Mouse (Mus musculus) left cerebral cortex, postnatal 10 days (tissue): ENCODE measurements around the gene Cxcl12. TPM values are rescaled to one million over a fixed set of nuclear protein-coding genes. Genes with fewer than 3 reads are reported as not detected.
A peak's percentile ranks its signal among the peaks of the same experiment; 100 is the strongest.

Experiments
- DNase-seq, 2 experiments: peaks; one replicate each; pipeline ENCODE4 v3.0.0; 2021 to 2022; ENCODE audit warnings: low spot score in 2 of 2, mixed read lengths in 1 of 2; ENCODE audit errors: extremely low spot score in 1 of 2
- intact Hi-C: fragments of 180-260 bp; cut with DNase I; formaldehyde crosslinking; loops from one replicate; pipeline ENCODE4 v1.15.1; 2025
- total RNA-seq, 2 experiments: library from RNA; stranded (reverse); gene quantifications; 2 replicates each; pipeline ENCODE4 v1.2.3; 2021

The Cxcl12 gene
- 10 to 100 TPM; 36.3 to 43.9 TPM for total RNA-seq

GRCm38 (mm10) chr6:117168321-117169011 lies at the start of gene Cxcl12:
TSS of gene Cxcl12 (plus strand) at chr6:117168535.
- intact Hi-C loops = loop anchor here (5.0 to 10.0 kb wide), 4 partner anchors 204 to 584 kb away; partner anchors contain the start of gene Depp1
- DNase-seq = peak in 1 of 2 experiments; percentile 83

- intact Hi-C loops = no loop called here
- DNase-seq = no peak
Observed at GRCm38 (mm10) chr6:117122074-117122473, 46.3 kb upstream of the Cxcl12 start.

GRCm38 (mm10) chr6:117126356-117126755 lies 42.0 kb upstream of the Cxcl12 start:
- intact Hi-C loops = no loop called here
- DNase-seq = no peak

DNA sequence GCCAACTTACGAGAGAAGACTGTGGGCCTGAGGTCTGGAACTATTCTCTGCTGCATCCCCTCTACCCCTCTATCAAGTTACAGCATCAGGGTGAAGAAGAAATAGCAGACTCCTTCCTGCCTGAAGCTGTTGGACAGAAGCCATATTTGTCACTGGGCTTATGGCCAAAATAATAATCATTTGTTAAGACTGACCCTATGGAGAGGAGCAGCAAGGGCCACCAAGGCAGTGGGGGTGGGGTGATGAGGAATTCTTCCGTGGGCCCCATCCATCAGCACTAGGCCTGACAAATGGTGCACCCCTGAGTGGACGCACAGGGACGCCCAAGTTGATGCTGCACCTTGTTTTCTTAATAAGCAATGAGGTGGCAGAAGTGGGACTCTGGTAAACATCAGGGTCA lies 38.9 kb upstream of the Cxcl12 start:
- intact Hi-C loops = no loop called here
- DNase-seq = no peak

DNA sequence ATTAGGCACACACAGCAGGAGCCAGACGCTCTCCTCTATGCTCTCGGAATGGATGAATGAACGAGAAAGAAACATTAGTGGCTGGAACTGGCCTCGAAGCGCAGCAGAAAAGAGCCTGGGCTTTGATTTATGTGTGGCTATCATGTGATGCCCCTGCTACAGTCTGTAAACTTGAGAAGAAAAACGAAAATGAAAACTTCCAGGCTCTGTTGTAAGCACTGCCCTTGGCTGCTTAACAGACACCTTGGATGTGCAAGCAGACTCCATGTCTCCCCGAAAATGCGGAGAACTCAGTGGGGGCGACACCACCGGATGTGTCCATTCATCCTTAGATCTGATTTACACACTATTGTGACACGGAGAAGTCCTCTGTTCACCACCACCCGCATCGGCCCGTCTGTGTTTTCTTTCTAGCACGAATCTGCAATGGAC lies 37.6 kb upstream of the Cxcl12 start:
- no peak for DNase-seq
- intact Hi-C loops = no loop called here

DNA sequence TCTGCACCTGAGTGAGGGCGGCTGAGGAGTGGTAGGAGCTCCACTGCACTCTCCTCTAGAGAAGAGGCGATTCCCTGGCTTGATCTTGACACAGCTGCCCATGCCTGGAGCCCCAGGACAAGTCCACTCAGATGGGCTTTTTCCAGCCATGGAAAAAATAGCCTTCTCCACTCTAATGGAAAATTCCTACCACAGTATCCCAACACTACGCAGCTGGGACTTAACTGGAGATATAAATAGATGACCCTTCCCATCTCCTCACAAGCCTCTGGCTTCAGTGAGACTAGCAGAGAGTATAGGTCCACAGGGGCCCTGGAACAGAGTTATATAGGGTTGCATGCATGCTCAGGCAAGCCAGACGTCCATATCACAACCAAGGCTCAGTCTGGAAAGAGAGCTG lies 33.8 kb upstream of the Cxcl12 start:
- DNase-seq = no peak
- intact Hi-C loops = no loop called here

GRCm38 (mm10) chr6:117137735-117138134 lies 30.6 kb upstream of the Cxcl12 start:
- DNase-seq = peak; percentile 31 to 32
- intact Hi-C loops = no loop called here

DNA sequence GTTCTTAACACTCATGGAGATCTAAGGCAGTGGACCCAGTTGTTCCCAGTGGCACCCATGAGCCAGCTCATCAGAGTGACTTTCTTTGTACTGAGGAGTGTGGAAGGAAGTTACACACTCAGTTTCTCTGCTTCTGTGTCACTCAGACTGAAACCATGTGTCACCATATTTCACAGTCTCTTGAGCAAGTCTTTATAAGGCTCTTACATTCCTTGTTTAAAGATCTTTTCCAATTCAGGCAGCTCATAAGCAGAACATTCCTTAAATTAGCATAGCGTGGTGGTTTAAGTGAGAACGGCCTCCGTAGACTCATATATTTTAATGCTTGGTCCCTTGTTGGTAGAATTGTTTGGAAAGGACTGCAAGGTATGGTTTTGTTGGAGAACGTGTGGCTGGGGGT lies 27.4 kb upstream of the Cxcl12 start:
- no peak for DNase-seq
- intact Hi-C loops = no loop called here

- intact Hi-C loops = no loop called here
- DNase-seq = no peak
Observed at GRCm38 (mm10) chr6:117146951-117147350, 21.4 kb upstream of the Cxcl12 start.

DNA sequence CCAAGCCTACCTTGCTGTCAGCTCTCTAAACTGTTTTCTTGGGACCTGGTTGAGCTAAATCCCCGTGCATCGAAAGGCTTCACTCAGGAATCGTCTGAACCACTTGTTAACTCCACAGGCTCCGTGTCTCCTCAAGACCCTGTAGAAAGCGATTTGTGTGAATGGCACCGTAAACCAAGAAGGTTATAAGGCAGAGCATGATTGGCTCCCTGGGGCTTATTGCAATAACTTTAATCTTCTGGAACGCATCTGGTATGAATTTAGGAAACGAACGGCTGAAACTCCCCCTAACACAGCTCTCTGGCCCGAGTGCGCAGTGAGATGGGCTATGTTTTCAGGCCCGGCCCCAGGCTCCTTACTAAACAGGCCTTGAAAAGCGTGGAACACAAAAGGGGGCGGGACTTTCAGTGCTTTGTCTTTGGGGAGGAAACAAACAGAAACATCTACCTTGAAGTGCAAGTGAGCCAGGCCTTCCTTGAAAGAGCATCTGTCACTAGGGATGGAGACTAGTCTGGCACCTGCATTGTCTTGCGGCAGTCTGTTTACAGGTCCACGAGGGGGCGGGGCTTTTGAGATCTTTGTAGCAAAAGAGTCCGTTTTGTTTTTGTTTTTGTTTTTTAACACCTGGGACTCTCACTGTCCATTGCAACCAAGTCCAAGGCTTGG lies 16.7 kb upstream of the Cxcl12 start:
- intact Hi-C loops = no loop called here

DNA sequence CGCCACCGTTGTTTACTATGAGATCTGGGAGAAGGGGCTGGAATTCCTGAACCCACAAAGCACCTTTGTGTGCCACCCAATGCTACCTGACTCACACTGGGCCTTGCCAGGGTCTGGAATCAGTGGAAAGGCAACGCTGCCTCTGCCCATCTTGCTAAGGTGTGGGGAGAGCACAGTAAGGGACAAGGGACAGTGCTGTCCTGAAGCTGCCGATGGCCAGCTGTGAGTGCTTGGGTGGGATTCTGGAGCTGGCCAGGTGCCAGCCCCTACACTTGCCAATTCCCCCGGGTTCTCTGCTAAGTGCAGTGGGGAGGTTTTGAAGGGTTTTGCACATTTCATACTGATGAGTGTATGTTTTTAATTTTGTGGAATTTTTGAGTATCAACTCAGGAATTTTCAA lies 15.3 kb upstream of the Cxcl12 start:
- intact Hi-C loops = no loop called here

More for the DNA sequence above, 16.7 kb upstream of the Cxcl12 start:
- DNase-seq = no peak

DNA sequence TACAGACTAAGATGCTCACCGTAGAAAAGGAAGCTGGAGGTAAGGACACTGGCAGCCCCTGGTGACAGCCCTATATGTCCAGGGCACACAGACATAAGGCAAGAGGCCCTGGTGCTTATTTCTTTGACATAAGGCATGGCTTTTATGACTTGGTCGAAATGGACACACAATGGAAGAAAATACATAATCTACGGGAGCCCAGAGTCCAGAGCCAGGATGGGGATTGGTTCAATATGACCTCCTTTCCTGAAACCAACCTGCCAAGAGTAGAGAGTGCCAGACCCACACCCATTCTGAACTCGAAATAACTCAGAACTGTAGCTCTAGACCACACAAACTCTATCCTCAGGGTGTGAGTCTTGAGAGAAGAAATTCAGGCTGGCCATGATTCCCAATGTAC lies 11.5 kb upstream of the Cxcl12 start:
- DNase-seq = no peak
- intact Hi-C loops = no loop called here

More for the DNA sequence above, 15.3 kb upstream of the Cxcl12 start:
- DNase-seq = no peak

GRCm38 (mm10) chr6:117159710-117160690 lies 8.3 kb upstream of the Cxcl12 start:
- no peak for DNase-seq
- intact Hi-C loops = loop anchor here (5.0 to 10.0 kb wide), 4 partner anchors 195 to 505 kb away; partner anchors contain the start of gene Depp1

DNA sequence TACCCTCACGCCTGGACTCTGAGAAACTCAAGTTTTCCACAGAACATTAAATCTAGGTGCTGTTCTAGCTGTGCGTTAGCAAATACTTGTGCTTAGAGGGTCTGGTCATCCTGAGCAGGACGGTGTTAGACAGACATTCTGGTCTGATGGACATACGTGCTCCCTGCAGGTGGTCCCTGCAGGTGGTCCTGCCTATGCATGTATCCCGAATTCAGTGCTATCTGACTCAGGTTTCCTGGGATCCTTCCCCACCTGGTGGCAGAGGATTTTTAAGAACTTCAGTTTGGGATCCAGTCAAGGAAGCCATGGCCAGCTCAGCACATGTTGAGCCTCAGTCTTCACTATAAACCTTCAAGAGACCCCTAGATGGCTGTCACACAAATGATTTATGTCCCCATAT lies 4.8 kb upstream of the Cxcl12 start:
- no peak for DNase-seq
- intact Hi-C loops = loop anchor here (5.0 to 10.0 kb wide), 4 partner anchors 199 to 509 kb away; partner anchors contain the start of gene Depp1

- intact Hi-C loops = loop anchor here (2.0 to 10.0 kb wide), 5 partner anchors 202 to 658 kb away; partner anchors contain the start of gene Depp1
Observed at GRCm38 (mm10) chr6:117166581-117167425, 1.5 kb upstream of the Cxcl12 start.

GRCm38 (mm10) chr6:117167426-117167730 lies 957 bp upstream of the Cxcl12 start:
- DNase-seq = no peak
- intact Hi-C loops = loop anchor here (2.0 to 10.0 kb wide), 5 partner anchors 203 to 657 kb away; partner anchors contain the start of gene Depp1

More at GRCm38 (mm10) chr6:117166581-117167425, 1.5 kb upstream of the Cxcl12 start:
- DNase-seq = peak; percentile 88 to 90

DNA sequence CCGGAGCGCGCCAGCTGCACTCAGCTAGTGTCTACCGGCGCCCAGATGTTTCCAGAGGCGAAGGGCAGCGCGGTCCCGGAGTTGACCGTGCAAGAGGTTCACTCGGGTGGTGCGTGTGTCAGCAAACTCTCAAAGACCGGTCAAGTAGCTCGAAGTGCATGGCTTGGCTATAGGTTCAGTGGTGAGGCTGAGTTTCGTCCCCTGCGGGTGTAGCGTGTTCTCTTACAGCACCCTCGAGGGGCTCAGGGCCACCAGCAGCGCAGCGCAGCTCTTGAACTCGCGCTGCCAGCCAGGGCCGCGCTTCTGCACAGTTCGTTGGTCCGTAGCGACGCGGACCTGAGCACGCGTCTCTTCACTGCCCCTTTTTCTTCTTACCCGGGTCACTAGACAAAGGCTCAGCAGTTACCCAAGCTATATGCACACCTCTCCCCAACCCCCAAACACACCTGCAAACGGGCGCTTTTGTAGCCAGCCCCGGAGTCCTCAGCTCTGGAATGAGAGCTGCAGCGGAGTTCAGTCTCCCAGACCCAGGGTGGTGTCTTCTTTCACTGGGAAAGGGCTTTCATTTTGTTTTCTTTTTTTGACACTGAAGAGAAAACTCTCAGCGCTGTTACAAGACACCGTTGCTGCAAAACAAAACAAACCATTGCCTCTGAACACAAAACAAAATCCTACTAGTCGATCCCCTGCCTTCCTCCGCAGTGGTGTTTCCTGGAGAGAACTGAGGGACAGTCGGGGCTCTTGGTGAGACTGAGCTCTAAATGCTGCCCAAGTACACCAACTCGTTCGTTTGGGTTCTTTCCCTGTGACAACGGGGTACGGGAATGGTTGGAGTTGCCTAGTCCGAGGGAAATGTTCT lies 945 bp downstream of the Cxcl12 start:
- intact Hi-C loops = loop anchor here (5.0 to 10.0 kb wide), 4 partner anchors 204 to 583 kb away; partner anchors contain the start of gene Depp1
- no peak for DNase-seq
